Mouse (Mus musculus): Measurements from ENCODE around the gene Nsun2. TPM values are rescaled to one million over a fixed set of nuclear protein-coding genes. Genes with fewer than 3 reads are reported as not detected.
A peak's percentile ranks its signal among the peaks of the same experiment; 100 is the strongest.

Gene Nsun2
- polyA plus RNA-seq, 1 experiment from 2014 or later, result 89.2 TPM

- ATAC-seq (ENCODE audit: low read depth), result no peak
- H3K4me3 ChIP-seq (ENCODE audit: low read length), result no peak overlapping the region
- peaks cover 63% of the 10 kb centered on the region for H3K36me3 ChIP-seq (ENCODE audit: control insufficient read depth, insufficient read depth, low read length)
- 73% methylated on average over 5 of the region's 5 CpGs for WGBS
- H3K4me1 ChIP-seq (replicated peaks; ENCODE audit: control insufficient read depth, insufficient read depth, low read length), result no peaks in the 10 kb centered on the region
- no peaks in the 10 kb centered on the region for H3K9me3 ChIP-seq (ENCODE audit: control insufficient read depth, low read length)
- H3K4me2 ChIP-seq (ENCODE audit: low read depth, low read length), result no peak overlapping the region
- H3K9ac ChIP-seq (ENCODE audit: low read length), result no peak overlapping the region
- no peak overlapping the region for H3K27ac ChIP-seq (ENCODE audit: low read length)
- H3K27me3 ChIP-seq (ENCODE audit: control insufficient read depth, insufficient read depth, low read depth, low read length), result no peaks in the 10 kb centered on the region
Observed at GRCm38 (mm10) chr13:69498276-69498675, 35.3 kb upstream of the Nsun2 start.

DNA sequence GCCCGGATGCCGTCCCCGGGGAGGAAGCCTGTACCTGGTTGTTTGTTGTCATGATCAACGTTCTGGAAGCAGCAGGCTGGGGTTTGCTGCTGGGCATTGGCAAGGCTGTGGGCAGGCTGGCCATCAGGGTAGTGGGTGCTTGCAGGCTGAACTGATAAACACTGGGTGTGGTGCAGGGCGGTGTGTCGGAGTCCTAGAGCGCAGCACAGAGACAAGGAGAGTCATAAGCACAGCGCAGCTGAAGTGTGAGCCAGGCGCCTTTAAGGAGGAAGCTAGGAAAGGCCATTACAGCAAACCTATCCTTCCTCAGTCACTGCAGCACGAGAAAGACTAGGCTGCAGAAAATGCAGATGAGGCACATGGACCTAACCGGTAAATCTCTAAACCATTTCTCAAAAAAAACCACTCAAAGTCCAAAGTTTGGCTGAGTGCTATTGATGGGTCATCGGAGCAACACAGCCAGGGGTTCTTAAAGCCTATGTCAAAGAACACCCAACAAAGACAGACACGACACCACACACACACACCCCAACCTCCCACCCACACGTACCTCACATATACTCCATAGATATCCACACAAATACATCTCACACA, 31.3 kb upstream of the Nsun2 start:
- WGBS, result 92% methylated on average over 14 of the region's 14 CpGs
- no peak overlapping the region for H3K4me2 ChIP-seq (ENCODE audit: low read depth, low read length)
- H3K9ac ChIP-seq (ENCODE audit: low read length), result no peak overlapping the region
- no peaks in the 10 kb centered on the region for H3K4me1 ChIP-seq (replicated peaks; ENCODE audit: control insufficient read depth, insufficient read depth, low read length)
- ATAC-seq (ENCODE audit: low read depth), result no peak
- H3K9me3 ChIP-seq (ENCODE audit: control insufficient read depth, low read length), result no peaks in the 10 kb centered on the region
- peaks cover 75% of the 10 kb centered on the region for H3K36me3 ChIP-seq (ENCODE audit: control insufficient read depth, insufficient read depth, low read length)
- no peak overlapping the region for H3K27ac ChIP-seq (ENCODE audit: low read length)
- H3K27me3 ChIP-seq (ENCODE audit: control insufficient read depth, insufficient read depth, low read depth, low read length), result no peaks in the 10 kb centered on the region
- no peak overlapping the region for H3K4me3 ChIP-seq (ENCODE audit: low read length)

- H3K4me1 ChIP-seq (replicated peaks; ENCODE audit: control insufficient read depth, insufficient read depth, low read length), result no peaks in the 10 kb centered on the region
- no peak overlapping the region for H3K27ac ChIP-seq (ENCODE audit: low read length)
- H3K4me3 ChIP-seq (ENCODE audit: low read length), result no peak overlapping the region
- H3K36me3 ChIP-seq (ENCODE audit: control insufficient read depth, insufficient read depth, low read length), result peaks cover 75% of the 10 kb centered on the region
- no peak overlapping the region for H3K9ac ChIP-seq (ENCODE audit: low read length)
- H3K27me3 ChIP-seq (ENCODE audit: control insufficient read depth, insufficient read depth, low read depth, low read length), result no peaks in the 10 kb centered on the region
- WGBS, result 75% methylated on average over 5 of the region's 5 CpGs
- no peaks in the 10 kb centered on the region for H3K9me3 ChIP-seq (ENCODE audit: control insufficient read depth, low read length)
- ATAC-seq (ENCODE audit: low read depth), result no peak
- H3K4me2 ChIP-seq (ENCODE audit: low read depth, low read length), result no peak overlapping the region
Observed at GRCm38 (mm10) chr13:69502863-69503262, 30.7 kb upstream of the Nsun2 start.

DNA sequence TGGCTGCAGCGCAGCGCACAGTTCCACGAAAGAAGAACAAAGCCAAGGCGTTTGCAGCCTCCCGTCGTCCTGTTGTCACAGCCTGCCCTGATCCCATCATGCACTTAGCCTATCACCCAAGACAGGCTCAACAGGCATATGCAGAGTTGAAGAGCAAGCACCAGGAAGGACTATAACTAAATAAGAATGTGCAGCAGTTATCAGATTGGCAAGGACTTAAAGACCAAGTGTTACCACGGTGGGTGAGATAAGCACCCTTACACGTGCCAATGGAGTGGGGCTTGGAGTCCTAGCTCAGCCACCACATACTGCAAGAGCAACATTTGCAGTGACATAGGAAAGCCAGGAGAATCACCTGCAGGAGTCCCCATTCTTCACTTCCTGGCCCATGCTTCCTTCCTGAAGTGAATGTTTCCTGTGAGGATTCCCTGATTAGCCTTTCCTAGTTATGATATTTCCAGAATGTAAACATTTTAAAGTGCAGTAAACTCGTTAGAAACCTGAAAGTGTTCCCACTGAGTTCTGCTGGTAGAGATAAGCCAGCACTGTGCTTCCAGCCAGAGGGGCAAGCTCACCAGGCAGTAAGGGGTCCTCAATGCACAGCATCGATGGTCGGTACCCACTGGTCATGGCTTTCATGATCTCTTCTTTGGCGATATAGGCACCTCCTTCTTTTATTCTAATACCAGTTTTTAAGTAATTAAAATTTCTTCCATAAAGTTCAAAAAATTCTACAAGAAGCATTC, 27.0 kb upstream of the Nsun2 start:
- H3K27me3 ChIP-seq (ENCODE audit: control insufficient read depth, insufficient read depth, low read depth, low read length), result no peaks in the 10 kb centered on the region
- H3K4me1 ChIP-seq (replicated peaks; ENCODE audit: control insufficient read depth, insufficient read depth, low read length), result no peaks in the 10 kb centered on the region
- 75% methylated on average over 12 of the region's 12 CpGs for WGBS
- H3K4me3 ChIP-seq (ENCODE audit: low read length), result no peak overlapping the region
- ATAC-seq (ENCODE audit: low read depth), result no peak
- peaks cover 57% of the 10 kb centered on the region for H3K36me3 ChIP-seq (ENCODE audit: control insufficient read depth, insufficient read depth, low read length)
- no peaks in the 10 kb centered on the region for H3K9me3 ChIP-seq (ENCODE audit: control insufficient read depth, low read length)
- H3K9ac ChIP-seq (ENCODE audit: low read length), result no peak overlapping the region
- no peak overlapping the region for H3K27ac ChIP-seq (ENCODE audit: low read length)
- no peak overlapping the region for H3K4me2 ChIP-seq (ENCODE audit: low read depth, low read length)

- H3K4me3 ChIP-seq (ENCODE audit: low read length), result no peak overlapping the region
- no peak for ATAC-seq (ENCODE audit: low read depth)
- H3K4me2 ChIP-seq (ENCODE audit: low read depth, low read length), result no peak overlapping the region
- H3K27me3 ChIP-seq (ENCODE audit: control insufficient read depth, insufficient read depth, low read depth, low read length), result no peaks in the 10 kb centered on the region
- H3K27ac ChIP-seq (ENCODE audit: low read length), result no peak overlapping the region
- peaks cover 53% of the 10 kb centered on the region for H3K36me3 ChIP-seq (ENCODE audit: control insufficient read depth, insufficient read depth, low read length)
- no peak overlapping the region for H3K9ac ChIP-seq (ENCODE audit: low read length)
- no peaks in the 10 kb centered on the region for H3K4me1 ChIP-seq (replicated peaks; ENCODE audit: control insufficient read depth, insufficient read depth, low read length)
- 90% methylated on average over 3 of the region's 3 CpGs for WGBS
- H3K9me3 ChIP-seq (ENCODE audit: control insufficient read depth, low read length), result no peaks in the 10 kb centered on the region
Observed at GRCm38 (mm10) chr13:69507666-69508065, 25.9 kb upstream of the Nsun2 start.

DNA sequence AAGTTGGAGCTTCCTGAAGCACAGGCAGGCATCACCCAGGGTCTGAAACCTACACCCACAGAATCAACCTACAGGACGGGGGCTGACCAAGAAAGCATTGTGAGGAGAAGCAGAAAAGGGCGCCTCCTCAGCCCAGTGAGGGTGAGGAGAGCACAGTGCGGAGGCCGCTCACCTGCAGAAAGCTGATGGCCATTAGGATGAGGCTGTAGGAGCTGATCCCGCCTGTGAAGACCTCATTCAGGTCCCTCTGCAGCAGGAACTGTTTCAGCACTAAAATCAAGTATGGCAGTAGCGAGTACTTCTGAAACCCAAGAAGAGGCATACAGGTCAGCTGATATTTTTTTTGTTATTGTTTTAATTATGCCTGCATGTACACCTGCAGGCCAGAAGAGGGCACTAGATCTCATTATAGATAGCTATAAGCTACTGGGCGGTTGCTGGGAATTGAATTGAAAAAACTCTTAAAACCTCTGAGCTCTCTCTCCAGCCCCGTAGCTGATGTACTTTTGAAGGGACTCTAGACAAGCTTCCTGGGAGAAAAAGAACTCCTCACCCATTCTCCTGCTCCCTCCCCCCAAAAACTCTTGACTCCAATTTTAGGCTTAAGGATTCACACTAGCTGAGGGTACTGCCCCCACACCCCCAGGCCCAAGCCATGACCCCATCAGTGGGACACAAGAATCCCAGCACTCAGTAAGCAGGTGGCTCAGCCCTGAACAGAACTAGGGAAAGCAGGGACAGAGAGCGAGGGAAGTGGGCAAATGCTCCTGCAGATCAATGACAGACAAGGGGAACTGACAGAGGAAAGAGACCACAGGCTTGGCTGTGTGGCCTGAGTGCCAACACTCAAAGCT, 23.9 kb upstream of the Nsun2 start:
- Histone ChIP-seq H3K9me3 (ENCODE audit: control insufficient read depth, low read length) (no peaks in the 10 kb centered on the region), H3K27me3 (ENCODE audit: control insufficient read depth, insufficient read depth, low read depth, low read length) (no peaks in the 10 kb centered on the region), H3K36me3 (ENCODE audit: control insufficient read depth, insufficient read depth, low read length) (peaks cover 41% of the 10 kb centered on the region), H3K9ac (ENCODE audit: low read length) (no peak overlapping the region), H3K4me3 (ENCODE audit: low read length) (no peak overlapping the region), H3K27ac (ENCODE audit: low read length) (no peak overlapping the region), H3K4me2 (ENCODE audit: low read depth, low read length) (no peak overlapping the region), H3K4me1 (replicated peaks; ENCODE audit: control insufficient read depth, insufficient read depth, low read length) (no peaks in the 10 kb centered on the region)
- 61% methylated on average over 9 of the region's 9 CpGs for WGBS
- peak; percentile 61 for ATAC-seq (ENCODE audit: low read depth)

- H3K27me3 ChIP-seq (ENCODE audit: control insufficient read depth, insufficient read depth, low read depth, low read length), result no peaks in the 10 kb centered on the region
- peaks cover 14% of the 10 kb centered on the region for H3K36me3 ChIP-seq (ENCODE audit: control insufficient read depth, insufficient read depth, low read length)
- no peak for ATAC-seq (ENCODE audit: low read depth)
- H3K4me1 ChIP-seq (replicated peaks; ENCODE audit: control insufficient read depth, insufficient read depth, low read length), result peaks cover 6% of the 10 kb centered on the region; the same call in 1 of the 2 replicates
- H3K9ac ChIP-seq (ENCODE audit: low read length), result no peak overlapping the region
- no peaks in the 10 kb centered on the region for H3K9me3 ChIP-seq (ENCODE audit: control insufficient read depth, low read length)
- WGBS, result 77% methylated on average over 3 of the region's 3 CpGs
- no peak overlapping the region for H3K27ac ChIP-seq (ENCODE audit: low read length)
- no peak overlapping the region for H3K4me3 ChIP-seq (ENCODE audit: low read length)
- H3K4me2 ChIP-seq (ENCODE audit: low read depth, low read length), result no peak overlapping the region
Observed at GRCm38 (mm10) chr13:69515091-69515490, 18.5 kb upstream of the Nsun2 start.

GRCm38 (mm10) chr13:69517445-69517844, 16.1 kb upstream of the Nsun2 start:
- Histone ChIP-seq H3K9ac (ENCODE audit: low read length) (no peak overlapping the region), H3K9me3 (ENCODE audit: control insufficient read depth, low read length) (no peaks in the 10 kb centered on the region), H3K4me3 (ENCODE audit: low read length) (no peak overlapping the region), H3K4me1 (replicated peaks; ENCODE audit: control insufficient read depth, insufficient read depth, low read length) (peaks cover 6% of the 10 kb centered on the region; the same call in 1 of the 2 replicates), H3K27me3 (ENCODE audit: control insufficient read depth, insufficient read depth, low read depth, low read length) (no peaks in the 10 kb centered on the region), H3K27ac (ENCODE audit: low read length) (no peak overlapping the region), H3K36me3 (ENCODE audit: control insufficient read depth, insufficient read depth, low read length) (peaks cover 8% of the 10 kb centered on the region), H3K4me2 (ENCODE audit: low read depth, low read length) (no peak overlapping the region)
- ATAC-seq (ENCODE audit: low read depth), result peak; percentile 63; the same call in 1 of the 2 replicates
- 58% methylated on average over 6 of the region's 6 CpGs for WGBS

- Histone ChIP-seq H3K36me3 (ENCODE audit: control insufficient read depth, insufficient read depth, low read length) (peaks cover 3% of the 10 kb centered on the region; the same call in 1 of the 2 replicates), H3K4me3 (ENCODE audit: low read length) (no peak overlapping the region), H3K27me3 (ENCODE audit: control insufficient read depth, insufficient read depth, low read depth, low read length) (no peaks in the 10 kb centered on the region), H3K4me1 (replicated peaks; ENCODE audit: control insufficient read depth, insufficient read depth, low read length) (peaks cover 21% of the 10 kb centered on the region), H3K27ac (ENCODE audit: low read length) (no peak overlapping the region), H3K9me3 (ENCODE audit: control insufficient read depth, low read length) (no peaks in the 10 kb centered on the region), H3K4me2 (ENCODE audit: low read depth, low read length) (no peak overlapping the region), H3K9ac (ENCODE audit: low read length) (no peak overlapping the region)
- no peak for ATAC-seq (ENCODE audit: low read depth)
- 78% methylated on average over 6 of the region's 6 CpGs for WGBS
Observed at GRCm38 (mm10) chr13:69519137-69519536, 14.4 kb upstream of the Nsun2 start.
